Mouse (Mus musculus): ENCODE results near the gene Olfr95. TPM values are rescaled to one million over a fixed set of nuclear protein-coding genes. Genes with fewer than 3 reads are reported as not detected.

Olfr95 gene
- total RNA-seq, 2 experiments from 2014 or later = not detected

Other genes starting within 250 kb of the Olfr95 start
- gene 2410137M14Rik, start 231.9 kb downstream of the Olfr95 start, total RNA-seq (2015) = not detected in 2 replicates
- not detected in 2 replicates for gene 2410137M14Rik, start 231.9 kb downstream of the Olfr95 start, total RNA-seq (2017)
- gene H2-M5, start 223.6 kb downstream of the Olfr95 start, total RNA-seq (2015) = not detected in 2 replicates
- gene H2-M5, start 223.6 kb downstream of the Olfr95 start, total RNA-seq (2017) = not detected in 2 replicates
- 0.22 TPM in 1 of 2 replicates, not detected in the other for gene Zfp57, start 212.0 kb downstream of the Olfr95 start, total RNA-seq (2015)
- 0.25 TPM in 1 of 2 replicates, not detected in the other for gene Zfp57, start 212.0 kb downstream of the Olfr95 start, total RNA-seq (2017)
- not detected in 2 replicates for gene Mog, start 189.7 kb downstream of the Olfr95 start, total RNA-seq (2015)
- not detected in 2 replicates for gene Mog, start 189.7 kb downstream of the Olfr95 start, total RNA-seq (2017)
- 2.6 and 4.3 TPM in 2 replicates for gene Gabbr1, start 167.2 kb downstream of the Olfr95 start, total RNA-seq (2015)
- 0.25 and 0.91 TPM in 2 replicates for gene Gabbr1, start 167.2 kb downstream of the Olfr95 start, total RNA-seq (2017)
- not detected in 2 replicates for gene Olfr90, start 124.6 kb downstream of the Olfr95 start, total RNA-seq (2015)
- not detected in 2 replicates for gene Olfr90, start 124.6 kb downstream of the Olfr95 start, total RNA-seq (2017)
- gene Olfr91, start 114.8 kb downstream of the Olfr95 start, total RNA-seq (2015) = not detected in 2 replicates
- not detected in 2 replicates for gene Olfr91, start 114.8 kb downstream of the Olfr95 start, total RNA-seq (2017)
- gene Olfr92, start 93.0 kb downstream of the Olfr95 start, total RNA-seq (2015) = not detected in 2 replicates
- not detected in 2 replicates for gene Olfr92, start 93.0 kb downstream of the Olfr95 start, total RNA-seq (2017)
- gene Olfr93, start 51.6 kb downstream of the Olfr95 start, total RNA-seq (2015) = not detected in 2 replicates
- not detected in 2 replicates for gene Olfr93, start 51.6 kb downstream of the Olfr95 start, total RNA-seq (2017)
- 0.22 TPM in 1 of 2 replicates, not detected in the other for gene Ubd, start 19.2 kb downstream of the Olfr95 start, total RNA-seq (2015)
- 0.27 TPM in 1 of 2 replicates, not detected in the other for gene Ubd, start 19.2 kb downstream of the Olfr95 start, total RNA-seq (2017)
- gene Olfr94, start 12.1 kb downstream of the Olfr95 start, total RNA-seq (2015) = not detected in 2 replicates
- gene Olfr94, start 12.1 kb downstream of the Olfr95 start, total RNA-seq (2017) = not detected in 2 replicates
- gene Olfr96, start 7.0 kb upstream of the Olfr95 start, total RNA-seq (2015) = not detected in 2 replicates
- gene Olfr96, start 7.0 kb upstream of the Olfr95 start, total RNA-seq (2017) = not detected in 2 replicates
- not detected in 2 replicates for gene Olfr97, start 24.2 kb upstream of the Olfr95 start, total RNA-seq (2015)
- gene Olfr97, start 24.2 kb upstream of the Olfr95 start, total RNA-seq (2017) = not detected in 2 replicates
- gene Olfr98, start 50.6 kb upstream of the Olfr95 start, total RNA-seq (2015) = not detected in 2 replicates
- not detected in 2 replicates for gene Olfr98, start 50.6 kb upstream of the Olfr95 start, total RNA-seq (2017)
- 11.0 and 11.6 TPM in 2 replicates for gene H2-M3, start 57.1 kb upstream of the Olfr95 start, total RNA-seq (2015)
- 23.5 and 27.3 TPM in 2 replicates for gene H2-M3, start 57.1 kb upstream of the Olfr95 start, total RNA-seq (2017)
- gene Olfr99, start 70.3 kb upstream of the Olfr95 start, total RNA-seq (2015) = not detected in 2 replicates
- not detected in 2 replicates for gene Olfr99, start 70.3 kb upstream of the Olfr95 start, total RNA-seq (2017)
- gene Olfr101, start 91.2 kb upstream of the Olfr95 start, total RNA-seq (2015) = not detected in 2 replicates
- not detected in 2 replicates for gene Olfr101, start 91.2 kb upstream of the Olfr95 start, total RNA-seq (2017)
- gene Olfr102, start 103.9 kb upstream of the Olfr95 start, total RNA-seq (2015) = not detected in 2 replicates
- not detected in 2 replicates for gene Olfr102, start 103.9 kb upstream of the Olfr95 start, total RNA-seq (2017)
- not detected in 2 replicates for gene Olfr103, start 126.6 kb upstream of the Olfr95 start, total RNA-seq (2015)
- gene Olfr103, start 126.6 kb upstream of the Olfr95 start, total RNA-seq (2017) = not detected in 2 replicates
- not detected in 2 replicates for gene Olfr104-ps, start 146.5 kb upstream of the Olfr95 start, total RNA-seq (2015)
- gene Olfr104-ps, start 146.5 kb upstream of the Olfr95 start, total RNA-seq (2017) = not detected in 2 replicates
- gene Olfr105-ps, start 165.9 kb upstream of the Olfr95 start, total RNA-seq (2015) = not detected in 2 replicates
- not detected in 2 replicates for gene Olfr105-ps, start 165.9 kb upstream of the Olfr95 start, total RNA-seq (2017)
- not detected in 2 replicates for gene Olfr106-ps, start 177.3 kb upstream of the Olfr95 start, total RNA-seq (2015)
- not detected in 2 replicates for gene Olfr106-ps, start 177.3 kb upstream of the Olfr95 start, total RNA-seq (2017)
- not detected in 2 replicates for gene Olfr107, start 186.1 kb upstream of the Olfr95 start, total RNA-seq (2015)
- gene Olfr107, start 186.1 kb upstream of the Olfr95 start, total RNA-seq (2017) = not detected in 2 replicates
- not detected in 2 replicates for gene Olfr108, start 232.4 kb upstream of the Olfr95 start, total RNA-seq (2015)
- gene Olfr108, start 232.4 kb upstream of the Olfr95 start, total RNA-seq (2017) = not detected in 2 replicates
- not detected in 2 replicates for gene Olfr109, start 245.8 kb upstream of the Olfr95 start, total RNA-seq (2015)
- gene Olfr109, start 245.8 kb upstream of the Olfr95 start, total RNA-seq (2017) = not detected in 2 replicates

Data from megakaryocyte progenitor cell, adult 5-6 weeks (primary cell).